Comparison of ENCODE assay signal across 15 mouse cellular contexts in the genomic region with DNA sequence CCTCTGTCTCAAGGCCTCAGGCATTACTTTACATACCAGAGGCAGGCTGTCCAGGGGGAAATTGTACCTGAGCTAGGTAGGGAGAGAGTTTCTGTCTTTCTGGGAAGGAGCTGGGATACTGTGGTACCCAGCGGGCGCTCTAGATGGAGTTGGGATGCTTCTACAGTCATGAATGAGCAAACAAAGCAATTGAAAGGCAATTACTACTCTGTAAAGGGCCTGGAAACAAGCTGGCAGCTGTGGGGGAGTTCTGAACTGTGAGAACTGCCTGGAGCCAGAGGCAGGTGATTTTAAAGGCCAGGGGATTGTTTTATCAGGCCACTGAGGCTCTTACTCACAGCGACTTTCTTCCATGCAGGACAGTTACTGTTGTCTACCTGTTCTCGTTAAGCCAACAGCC.
DNase-seq lines count a peak whose midpoint lies in the region; ATAC-seq lines count a peak whose summit lies in the region.
"Had no signal": no experiment of that assay in that cellular context is flagged by ENCODE, and none has a peak within 500 bp of the region (broad histone marks: within the 10 kb centered on the region; RNA-seq: fewer than 3 reads in every experiment).

No protein-coding gene starts in this region.

- H3K9ac ChIP-seq in midbrain, embryonic 12.5 days (replicated peaks), result no peak overlapping the region
- H3K9ac ChIP-seq in midbrain, embryonic 11.5 days (ENCODE audit: low read length), result no peak overlapping the region
- H3K9ac ChIP-seq in forebrain, embryonic 14.5 days (ENCODE audit: low read length), result no peak overlapping the region
- H3K9ac ChIP-seq in hindbrain, embryonic 14.5 days, result no peak overlapping the region
- no peak overlapping the region for H3K9ac ChIP-seq in neural tube, embryonic 14.5 days (replicated peaks; ENCODE audit: low read depth, low read length)
- H3K9ac ChIP-seq: embryonic facial prominence, embryonic 15.5 days; intestine, embryonic 15.5 days; liver, embryonic 14.5 days; neural tube, embryonic 12.5 days had no signal

- 78% methylated on average over 4 of the region's 4 CpGs for WGBS in midbrain, embryonic 12.5 days
- WGBS in midbrain, embryonic 11.5 days, result 84% methylated on average over 4 of the region's 4 CpGs
- WGBS in forebrain, embryonic 14.5 days, result 13% methylated on average over 4 of the region's 4 CpGs
- WGBS in hindbrain, embryonic 14.5 days, result 58% methylated on average over 4 of the region's 4 CpGs
- 33% methylated on average over 4 of the region's 4 CpGs for WGBS in neural tube, embryonic 14.5 days

- DNase-seq in midbrain, embryonic 11.5 days (ENCODE audit: low spot score, missing footprints), result no peak
- peak; percentile 60 for DNase-seq in forebrain, embryonic 14.5 days (ENCODE audit: low spot score)
- no peak for DNase-seq in hindbrain, embryonic 14.5 days (ENCODE audit: low spot score)
- no peak for DNase-seq in embryo, embryonic 11 days
- DNase-seq in cerebellum, postnatal 36 days, result no peak
- DNase-seq: cerebellum, adult 11-12 months; lung, postnatal 14 days; right cerebral cortex, adult 18-20 months had no signal

- H3K4me2 ChIP-seq in midbrain, embryonic 12.5 days (replicated peaks), result no peak overlapping the region
- no peak overlapping the region for H3K4me2 ChIP-seq in midbrain, embryonic 11.5 days
- no peak overlapping the region for H3K4me2 ChIP-seq in forebrain, embryonic 14.5 days (ENCODE audit: low read length)
- no peak overlapping the region for H3K4me2 ChIP-seq in hindbrain, embryonic 14.5 days (replicated peaks)
- H3K4me2 ChIP-seq in neural tube, embryonic 14.5 days (ENCODE audit: low read depth, low read length), result no peak overlapping the region
- H3K4me2 ChIP-seq: embryonic facial prominence, embryonic 15.5 days; intestine, embryonic 15.5 days; neural tube, embryonic 12.5 days had no signal

- no peaks in the 10 kb centered on the region for H3K36me3 ChIP-seq in midbrain, embryonic 12.5 days
- H3K36me3 ChIP-seq in midbrain, embryonic 11.5 days (ENCODE audit: control insufficient read depth, insufficient read depth, low read length), result no peaks in the 10 kb centered on the region
- no peaks in the 10 kb centered on the region for H3K36me3 ChIP-seq in forebrain, embryonic 14.5 days (ENCODE audit: control insufficient read depth, insufficient read depth, low read length)
- H3K36me3 ChIP-seq in hindbrain, embryonic 14.5 days (replicated peaks; ENCODE audit: control insufficient read depth, insufficient read depth), result no peaks in the 10 kb centered on the region
- H3K36me3 ChIP-seq in neural tube, embryonic 14.5 days (ENCODE audit: control insufficient read depth, insufficient read depth, low read length), result no peaks in the 10 kb centered on the region
- H3K36me3 ChIP-seq: embryonic facial prominence, embryonic 15.5 days; intestine, embryonic 15.5 days; neural tube, embryonic 12.5 days had no signal

- no peak overlapping the region for H3K4me3 ChIP-seq in midbrain, embryonic 12.5 days
- H3K4me3 ChIP-seq in midbrain, embryonic 11.5 days (ENCODE audit: low read depth, low read length), result no peak overlapping the region
- no peak overlapping the region for H3K4me3 ChIP-seq in forebrain, embryonic 14.5 days (ENCODE audit: low read depth, low read length)
- no peak overlapping the region for H3K4me3 ChIP-seq in hindbrain, embryonic 14.5 days (replicated peaks; ENCODE audit: low read length)
- no peak overlapping the region for H3K4me3 ChIP-seq in neural tube, embryonic 14.5 days (ENCODE audit: low read depth, low read length)
- H3K4me3 ChIP-seq: embryonic facial prominence, embryonic 15.5 days; intestine, embryonic 15.5 days; neural tube, embryonic 12.5 days had no signal

- peaks cover 23% of the 10 kb centered on the region for H3K4me1 ChIP-seq in midbrain, embryonic 12.5 days
- H3K4me1 ChIP-seq in midbrain, embryonic 11.5 days (ENCODE audit: control insufficient read depth, insufficient read depth, low read length), result peaks cover 3% of the 10 kb centered on the region; the same call in 1 of the 2 replicates
- H3K4me1 ChIP-seq in forebrain, embryonic 14.5 days (ENCODE audit: control insufficient read depth, insufficient read depth, low read length), result peaks cover 16% of the 10 kb centered on the region
- peaks cover 5% of the 10 kb centered on the region; the same call in 1 of the 2 replicates for H3K4me1 ChIP-seq in hindbrain, embryonic 14.5 days (replicated peaks; ENCODE audit: control insufficient read depth, insufficient read depth, low read length)
- H3K4me1 ChIP-seq in neural tube, embryonic 14.5 days (ENCODE audit: control insufficient read depth, insufficient read depth, low read length), result no peaks in the 10 kb centered on the region
- H3K4me1 ChIP-seq: embryonic facial prominence, embryonic 15.5 days had no signal

- no peak for ATAC-seq in midbrain, embryonic 12.5 days (ENCODE audit: low FRiP score, low read depth)
- no peak for ATAC-seq in midbrain, embryonic 11.5 days (ENCODE audit: low FRiP score)
- no peak for ATAC-seq in forebrain, embryonic 14.5 days
- no peak for ATAC-seq in hindbrain, embryonic 14.5 days (ENCODE audit: low FRiP score)
- peak; percentile 70; the same call in 1 of the 2 replicates for ATAC-seq in neural tube, embryonic 14.5 days (ENCODE audit: low read depth)
- ATAC-seq: CD4-positive, CD25-positive, alpha-beta regulatory T cell, adult 4 months; intestine, embryonic 15.5 days had no signal

- H3K9me3 ChIP-seq in midbrain, embryonic 12.5 days, result no peaks in the 10 kb centered on the region
- no peaks in the 10 kb centered on the region for H3K9me3 ChIP-seq in midbrain, embryonic 11.5 days (ENCODE audit: control insufficient read depth, low read length)
- no peaks in the 10 kb centered on the region for H3K9me3 ChIP-seq in forebrain, embryonic 14.5 days (replicated peaks; ENCODE audit: control insufficient read depth, low read length)
- no peaks in the 10 kb centered on the region for H3K9me3 ChIP-seq in hindbrain, embryonic 14.5 days (ENCODE audit: control insufficient read depth, low read length)
- H3K9me3 ChIP-seq in neural tube, embryonic 14.5 days (ENCODE audit: control insufficient read depth, low read length), result no peaks in the 10 kb centered on the region
- H3K9me3 ChIP-seq: embryonic facial prominence, embryonic 15.5 days; intestine, embryonic 15.5 days; neural tube, embryonic 12.5 days had no signal

- no peaks in the 10 kb centered on the region for H3K27me3 ChIP-seq in midbrain, embryonic 12.5 days
- H3K27me3 ChIP-seq in midbrain, embryonic 11.5 days (ENCODE audit: control insufficient read depth, insufficient read depth, low read length), result no peaks in the 10 kb centered on the region
- no peaks in the 10 kb centered on the region for H3K27me3 ChIP-seq in forebrain, embryonic 14.5 days (replicated peaks; ENCODE audit: control insufficient read depth, insufficient read depth, low read length)
- H3K27me3 ChIP-seq in hindbrain, embryonic 14.5 days (ENCODE audit: control insufficient read depth, insufficient read depth, low read length), result no peaks in the 10 kb centered on the region
- H3K27me3 ChIP-seq in neural tube, embryonic 14.5 days (ENCODE audit: control insufficient read depth, insufficient read depth, low read length), result no peaks in the 10 kb centered on the region
- H3K27me3 ChIP-seq: embryonic facial prominence, embryonic 15.5 days; intestine, embryonic 15.5 days; neural tube, embryonic 12.5 days had no signal

- 0 out of 2 replicates have a peak overlapping the region, but pooled peaks have one; percentile 35 for H3K27ac ChIP-seq in midbrain, embryonic 12.5 days (replicated peaks)
- no peak overlapping the region for H3K27ac ChIP-seq in midbrain, embryonic 11.5 days (ENCODE audit: low read depth, low read length)
- H3K27ac ChIP-seq in forebrain, embryonic 14.5 days (ENCODE audit: low read depth, low read length), result peak overlapping the region; percentile 63; the same call in 1 of the 2 replicates
- H3K27ac ChIP-seq in hindbrain, embryonic 14.5 days, result peak overlapping the region; percentile 48
- H3K27ac ChIP-seq in neural tube, embryonic 14.5 days (ENCODE audit: low read depth, low read length), result no peak overlapping the region; the same call in 1 of the 2 replicates
- H3K27ac ChIP-seq: embryonic facial prominence, embryonic 15.5 days; intestine, embryonic 15.5 days; liver, embryonic 14.5 days; neural tube, embryonic 12.5 days had no signal

Comparison
In these comparisons a context has a peak if more than half of its experiments do, and no peak if none do; other contexts are left out.
1. H3K27ac ChIP-seq: peak in midbrain, embryonic 12.5 days (single experiment), forebrain, embryonic 14.5 days (single experiment) and hindbrain, embryonic 14.5 days (single experiment); none in midbrain, embryonic 11.5 days (single experiment) and neural tube, embryonic 14.5 days (single experiment).